Mouse (Mus musculus) limb, embryonic 13.5 days (tissue): ENCODE measurements at regions not wholly inside any gene's neighbourhood (a gene's known extent, or its start where the extent isn't known, plus 50 kb on each side); places are given as distances from the start of the nearest gene placed in this dataset.
A peak's percentile ranks its signal among the peaks of the same experiment; 100 is the strongest.

ENCODE experiments used
- ATAC-seq: fragments of 200-750 bp; cut with Nextera tagmentation; 2 replicates; pipeline ENCODE4 v1.8.0; 2017; ENCODE audit warnings: low read depth, moderate number of reproducible peaks, moderate TSS enrichment; ENCODE audit not compliant: low FRiP score
- H3K27ac ChIP-seq: fragments of 300-500 bp; sonication (generic); 2 replicates; pipeline ENCODE4 v1.5.1; 2015; ENCODE audit warnings: inconsistent platforms, mild to moderate bottlenecking, moderate library complexity
- H3K27me3 ChIP-seq: fragments of 300-500 bp; sonication (generic); 2 replicates; pipeline ENCODE4 v1.6.1; 2015; ENCODE audit warnings: mild to moderate bottlenecking, inconsistent platforms
- H3K36me3 ChIP-seq: fragments of 300-500 bp; sonication (generic); 2 replicates; pipeline ENCODE4 v1.6.1; 2015; ENCODE audit warnings: inconsistent platforms, mild to moderate bottlenecking, moderate library complexity
- H3K4me1 ChIP-seq: fragments of 300-500 bp; sonication (generic); 2 replicates; pipeline ENCODE4 v1.6.1; 2015; ENCODE audit warnings: inconsistent platforms
- H3K4me2 ChIP-seq: fragments of 300-500 bp; sonication (generic); replicated peaks from 2 replicates; pipeline ENCODE4 v1.6.1; 2015; ENCODE audit warnings: inconsistent platforms, mild to moderate bottlenecking, moderate library complexity
- H3K4me3 ChIP-seq: fragments of 300-500 bp; sonication (generic); 2 replicates; pipeline ENCODE4 v1.5.1; 2015; ENCODE audit warnings: moderate library complexity, mild to moderate bottlenecking, inconsistent platforms
- H3K9ac ChIP-seq: fragments of 300-500 bp; sonication (generic); 2 replicates; pipeline ENCODE4 v1.6.1; 2015; ENCODE audit warnings: mild to moderate bottlenecking, inconsistent platforms
- H3K9me3 ChIP-seq: fragments of 300-500 bp; sonication (generic); 2 replicates; pipeline ENCODE4 v1.6.1; 2016; ENCODE audit warnings: inconsistent platforms
- WGBS: fragments of 180-500 bp; shearing (Covaris S2); methylation state at CpG from one replicate; pipeline ENCODE4 v1.1.7; 2015; 5-methylcytosine and 5-hydroxymethylcytosine counted together

DNA sequence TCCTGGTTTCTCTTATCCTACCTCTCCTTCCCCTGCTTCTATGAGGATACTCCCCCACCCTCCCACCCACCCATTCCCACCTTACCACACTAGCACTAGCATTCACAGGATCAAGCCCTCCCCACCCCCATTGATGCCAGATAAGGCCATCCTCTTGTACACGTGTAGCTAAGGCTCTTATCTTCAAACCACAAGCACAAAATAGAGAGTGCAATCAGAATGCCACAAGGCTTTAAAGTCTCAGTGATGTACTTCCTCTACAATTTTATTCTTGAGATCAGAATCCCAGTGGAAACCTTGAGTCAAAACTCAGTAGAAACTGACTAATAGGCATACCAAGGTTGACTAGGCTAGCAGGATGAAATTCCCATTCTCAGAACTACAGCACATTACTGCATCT, 348.4 kb downstream of the Speer2 start:
- Histone ChIP-seq H3K27ac (no peak overlapping the region), H3K4me2 (no peak overlapping the region), H3K27me3 (no peaks in the 10 kb centered on the region), H3K4me1 (no peaks in the 10 kb centered on the region), H3K36me3 (no peaks in the 10 kb centered on the region), H3K9me3 (no peaks in the 10 kb centered on the region), H3K9ac (no peak overlapping the region), H3K4me3 (no peak overlapping the region)
- ATAC-seq: no peak
- 57% methylated on average over 1 of the region's 1 CpGs for WGBS

GRCm38 (mm10) chr16:69477317-69477716, 386.2 kb downstream of the Speer2 start:
- Histone ChIP-seq H3K9ac (no peak overlapping the region), H3K9me3 (no peaks in the 10 kb centered on the region), H3K4me2 (no peak overlapping the region), H3K27ac (no peak overlapping the region), H3K4me1 (no peaks in the 10 kb centered on the region), H3K4me3 (no peak overlapping the region), H3K27me3 (no peaks in the 10 kb centered on the region), H3K36me3 (no peaks in the 10 kb centered on the region)
- WGBS: 63% methylated on average over 4 of the region's 4 CpGs
- ATAC-seq: no peak

- Histone ChIP-seq H3K4me3 (no peak overlapping the region), H3K4me2 (peak overlapping the region; percentile 37), H3K9ac (no peak overlapping the region), H3K27me3 (no peaks in the 10 kb centered on the region), H3K27ac (no peak overlapping the region), H3K9me3 (no peaks in the 10 kb centered on the region), H3K36me3 (no peaks in the 10 kb centered on the region), H3K4me1 (no peaks in the 10 kb centered on the region)
- ATAC-seq: no peak
- WGBS: 41% methylated on average over 9 of the region's 9 CpGs
These were observed 394.3 kb downstream of the Speer2 start for GRCm38 (mm10) chr16:69469024-69469780.

DNA sequence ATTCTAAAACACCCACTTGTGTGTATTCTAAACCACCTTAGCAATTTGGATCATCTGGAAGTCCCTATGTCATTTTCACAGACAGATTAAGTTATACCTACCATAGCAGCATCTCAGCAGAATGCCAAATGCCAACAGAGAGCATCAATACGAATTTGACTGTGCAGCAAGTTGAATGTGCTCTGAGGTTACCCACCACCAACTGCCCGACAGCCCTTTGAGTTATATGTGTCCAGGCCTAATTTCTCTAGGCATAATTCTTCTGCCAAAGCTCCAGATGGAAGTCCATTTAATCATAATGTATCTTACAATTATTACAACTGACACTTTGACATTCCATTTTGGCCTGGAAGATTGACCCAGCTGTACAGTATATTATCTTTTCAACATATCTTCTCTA, 404.4 kb downstream of the Speer2 start:
- H3K9ac ChIP-seq: no peak overlapping the region
- 82% methylated on average over 2 of the region's 2 CpGs for WGBS

DNA sequence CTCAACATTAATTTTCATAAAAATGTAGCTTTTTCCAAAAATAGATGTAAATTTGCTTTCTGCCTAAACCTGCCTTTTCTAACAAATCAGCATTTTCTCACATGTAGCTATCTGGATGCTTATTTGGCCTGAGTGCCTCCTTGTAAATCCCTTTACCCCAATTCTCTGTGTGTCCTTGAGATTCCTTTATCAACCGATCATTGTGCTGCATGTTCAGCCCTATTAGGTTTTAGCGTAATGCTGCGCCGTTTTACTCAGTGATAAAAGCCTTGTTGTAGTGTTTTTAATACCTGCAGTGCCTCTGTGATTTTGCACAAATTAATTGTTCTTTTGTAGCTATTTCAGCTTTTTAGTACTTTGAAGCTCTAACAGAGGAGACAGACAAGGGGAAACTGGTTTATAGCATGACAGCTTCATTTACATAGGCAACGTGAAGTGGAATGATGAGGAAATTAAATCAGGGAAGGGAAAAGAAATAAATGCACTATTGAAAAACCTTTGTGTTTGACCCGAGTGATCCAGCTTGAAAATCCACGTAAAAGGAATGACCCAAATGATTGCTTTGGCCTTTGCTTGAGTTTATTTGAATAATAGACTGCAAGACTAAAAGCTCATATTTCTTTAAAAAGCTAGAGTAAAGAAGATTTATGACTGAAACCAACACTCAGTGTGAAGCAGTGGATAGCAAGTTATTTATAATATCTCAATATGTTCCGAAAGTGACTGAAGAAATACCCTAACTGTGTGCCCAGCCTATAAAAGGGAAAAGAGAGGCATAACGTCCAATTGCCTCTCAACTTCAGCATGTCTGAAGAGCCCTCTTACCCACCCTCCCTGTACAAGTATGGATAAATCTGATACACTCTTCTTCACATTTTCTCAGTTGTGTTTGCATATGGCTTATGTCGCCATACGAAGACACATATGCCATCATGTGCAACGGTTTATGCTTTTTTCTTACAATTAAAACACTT, 438.6 kb downstream of the Speer2 start:
- Histone ChIP-seq H3K36me3 (no peaks in the 10 kb centered on the region), H3K9me3 (no peaks in the 10 kb centered on the region), H3K4me3 (no peak overlapping the region), H3K27me3 (no peaks in the 10 kb centered on the region), H3K4me1 (no peaks in the 10 kb centered on the region), H3K9ac (no peak overlapping the region), H3K4me2 (no peak overlapping the region), H3K27ac (no peak overlapping the region)
- WGBS: 63% methylated on average over 12 of the region's 12 CpGs
- no peak for ATAC-seq

More for the DNA sequence above, 404.4 kb downstream of the Speer2 start:
- no peak for ATAC-seq
- Histone ChIP-seq H3K4me3 (no peak overlapping the region), H3K9me3 (no peaks in the 10 kb centered on the region), H3K27me3 (no peaks in the 10 kb centered on the region), H3K4me2 (no peak overlapping the region), H3K4me1 (no peaks in the 10 kb centered on the region), H3K27ac (no peak overlapping the region), H3K36me3 (no peaks in the 10 kb centered on the region)
